Mouse (Mus musculus) embryonic facial prominence, embryonic 15.5 days (tissue): ENCODE data around the gene Ep400. TPM values are rescaled to one million over a fixed set of nuclear protein-coding genes. Genes with fewer than 3 reads are reported as not detected.
A peak's percentile ranks its signal among the peaks of the same experiment; 100 is the strongest.

Experiments used
- ATAC-seq: fragments of 200-750 bp; cut with Nextera tagmentation; 2 replicates; pipeline ENCODE4 v1.8.0; 2017; ENCODE audit warnings: low read depth, moderate TSS enrichment; ENCODE audit not compliant: insufficient number of reproducible peaks, low FRiP score, low TSS enrichment
- H3K27ac ChIP-seq: fragments of 300-500 bp; sonication (generic); replicated peaks from 2 replicates; pipeline ENCODE4 v1.5.1; 2015; ENCODE audit warnings: mild to moderate bottlenecking, inconsistent platforms
- H3K27me3 ChIP-seq: fragments of 300-500 bp; sonication (generic); 2 replicates; pipeline ENCODE4 v1.6.1; 2015; ENCODE audit warnings: inconsistent platforms
- H3K36me3 ChIP-seq: fragments of 300-500 bp; sonication (generic); 2 replicates; pipeline ENCODE4 v1.6.1; 2015; ENCODE audit warnings: mild to moderate bottlenecking, inconsistent platforms
- H3K4me1 ChIP-seq: fragments of 300-500 bp; sonication (generic); 2 replicates; pipeline ENCODE4 v1.6.1; 2015; ENCODE audit warnings: inconsistent platforms
- H3K4me2 ChIP-seq: fragments of 300-500 bp; sonication (generic); replicated peaks from 2 replicates; pipeline ENCODE4 v1.6.1; 2015; ENCODE audit warnings: mild to moderate bottlenecking, inconsistent platforms
- H3K4me3 ChIP-seq: fragments of 300-500 bp; sonication (generic); replicated peaks from 2 replicates; pipeline ENCODE4 v1.5.1; 2015; ENCODE audit warnings: mild to moderate bottlenecking, inconsistent platforms
- H3K9ac ChIP-seq: fragments of 300-500 bp; sonication (generic); 2 replicates; pipeline ENCODE4 v1.6.1; 2015; ENCODE audit warnings: inconsistent platforms
- H3K9me3 ChIP-seq: fragments of 300-500 bp; sonication (generic); replicated peaks from 2 replicates; pipeline ENCODE4 v1.6.1; 2016; ENCODE audit warnings: inconsistent platforms
- WGBS: fragments of 180-500 bp; shearing (Covaris S2); methylation state at CpG from one replicate; pipeline ENCODE4 v1.1.7; 2015; 5-methylcytosine and 5-hydroxymethylcytosine counted together
- polyA plus RNA-seq: library from polyadenylated mRNA; unstranded; fragments of >200 nt; fragmentation: Nextera tagmentation; extraction: Ambion mirVana; gene quantifications from 2 replicates; pipeline ENCODE4 v1.2.1, GENCODE M21; 2015

Gene Ep400
- polyA plus RNA-seq, 1 experiment from 2014 or later: 51.6 TPM

DNA sequence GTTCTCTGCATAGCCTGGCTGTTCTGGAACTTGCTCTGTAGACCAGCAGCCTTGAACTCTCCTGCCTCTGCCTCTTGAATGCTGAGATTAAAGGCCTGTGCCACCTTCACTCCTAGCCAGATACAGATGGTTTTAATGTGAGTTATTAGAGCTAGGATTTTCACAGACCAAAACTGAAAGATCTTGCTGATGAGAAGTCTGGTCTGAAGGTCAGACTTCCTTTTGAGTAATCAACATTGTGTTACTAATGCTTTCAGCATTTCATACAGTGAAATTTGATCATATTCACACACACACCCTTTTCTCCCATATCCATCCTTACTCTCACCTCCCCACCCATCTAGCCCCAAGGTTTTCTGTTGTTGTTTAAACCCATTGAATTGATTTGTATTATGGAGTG, 110.8 kb downstream of the Ep400 start:
- H3K27ac ChIP-seq: no peak overlapping the region
- no peak overlapping the region for H3K4me3 ChIP-seq
- H3K9ac ChIP-seq: no peak overlapping the region
- H3K36me3 ChIP-seq: peaks cover 76% of the 10 kb centered on the region
- H3K27me3 ChIP-seq: no peaks in the 10 kb centered on the region
- H3K9me3 ChIP-seq: no peaks in the 10 kb centered on the region
- H3K4me1 ChIP-seq: 0 out of 2 replicates have a peak, but pooled peaks cover under 1% of the 10 kb centered on the region
- H3K4me2 ChIP-seq: no peak overlapping the region
- ATAC-seq: no peak

DNA sequence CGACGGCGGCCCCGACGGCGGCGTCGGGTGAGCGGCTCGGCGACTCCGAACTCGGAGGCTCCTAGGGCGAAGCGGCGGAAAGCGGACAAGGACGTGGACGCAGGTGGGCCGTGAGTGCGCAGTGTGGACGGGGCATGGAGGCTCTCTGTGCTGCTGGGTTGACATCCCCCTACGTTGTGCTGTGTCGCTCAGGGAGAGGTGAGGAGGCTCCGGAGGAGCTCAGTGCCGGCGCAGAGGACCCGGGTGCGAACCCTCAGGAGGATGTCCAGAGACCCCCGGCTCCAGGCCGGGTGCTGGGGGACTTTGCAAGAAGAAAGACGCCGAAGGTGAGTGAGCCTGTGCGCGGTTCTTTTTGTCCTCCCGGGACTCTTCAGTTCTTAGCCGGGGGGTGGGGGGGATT, 116.8 kb downstream of the Ep400 start:
- Histone ChIP-seq H3K4me1 (peaks cover 17% of the 10 kb centered on the region), H3K4me3 (peak overlapping the region; percentile 91), H3K4me2 (peak overlapping the region; percentile 91), H3K9me3 (no peaks in the 10 kb centered on the region), H3K36me3 (peaks cover 74% of the 10 kb centered on the region), H3K27me3 (no peaks in the 10 kb centered on the region), H3K27ac (0 out of 2 replicates have a peak overlapping the region, but pooled peaks have one; percentile 34), H3K9ac (peak overlapping the region; percentile 83)
- peak; percentile 52; the same call in 1 of the 2 replicates for ATAC-seq
- WGBS: 1% methylated on average over 37 of the region's 37 CpGs

DNA sequence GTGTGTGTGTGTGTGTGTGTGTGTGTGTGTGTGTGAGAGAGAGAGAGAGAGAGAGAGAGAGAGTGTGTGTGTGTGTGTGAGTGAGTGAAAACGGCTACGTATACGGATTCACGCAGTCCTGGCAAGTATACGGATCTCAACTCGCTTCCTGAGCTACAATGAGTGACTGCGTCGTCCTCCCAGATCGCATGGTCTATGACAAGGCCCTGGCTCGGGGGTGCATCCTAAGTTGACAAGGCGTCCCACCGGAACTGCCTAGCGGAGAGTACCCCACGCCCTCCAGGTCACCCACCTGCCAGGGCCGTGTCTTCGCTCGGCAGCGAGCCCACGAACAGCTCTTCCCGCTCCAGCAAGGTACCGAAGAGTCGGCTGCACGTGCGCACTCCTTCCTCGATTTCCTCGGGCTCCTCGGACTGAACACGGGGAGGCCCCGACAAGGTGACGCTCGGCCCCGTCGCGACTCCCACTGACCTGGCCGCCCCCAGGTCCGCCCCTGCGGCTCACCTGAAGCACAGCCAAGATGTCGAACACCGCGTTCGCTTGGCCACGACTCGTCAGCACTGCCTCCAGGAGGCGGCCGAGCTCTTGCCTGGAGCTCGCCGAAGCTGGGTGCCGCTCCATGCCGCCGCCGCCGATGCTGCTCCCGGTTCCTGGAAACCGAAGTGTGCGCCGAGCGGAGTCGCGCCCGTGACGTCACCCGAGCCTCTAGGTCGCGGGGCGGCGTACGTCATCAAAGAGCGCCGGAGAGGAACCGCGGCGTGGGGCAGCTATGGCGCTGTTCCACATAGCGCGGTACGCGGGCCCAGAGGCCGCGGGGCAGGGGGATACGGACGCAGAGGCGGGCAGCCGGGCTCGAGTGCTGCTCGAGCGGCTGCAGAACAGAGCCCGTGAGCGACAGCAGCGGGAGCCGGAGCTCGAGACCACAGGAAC, 117.5 kb downstream of the Ep400 start, which contains the start of the genes Noc4l and Ddx51:
TSS of gene Noc4l (minus strand) at position 699 of the 930 bp plus-strand sequence.
TSS of gene Ddx51 (plus strand) at position 733 of the 930 bp plus-strand sequence.
- peak within 1 kb of the TSS; percentile 49 for H3K27ac ChIP-seq
- WGBS: under 1% methylated on average over 91 of the region's 91 CpGs

DNA sequence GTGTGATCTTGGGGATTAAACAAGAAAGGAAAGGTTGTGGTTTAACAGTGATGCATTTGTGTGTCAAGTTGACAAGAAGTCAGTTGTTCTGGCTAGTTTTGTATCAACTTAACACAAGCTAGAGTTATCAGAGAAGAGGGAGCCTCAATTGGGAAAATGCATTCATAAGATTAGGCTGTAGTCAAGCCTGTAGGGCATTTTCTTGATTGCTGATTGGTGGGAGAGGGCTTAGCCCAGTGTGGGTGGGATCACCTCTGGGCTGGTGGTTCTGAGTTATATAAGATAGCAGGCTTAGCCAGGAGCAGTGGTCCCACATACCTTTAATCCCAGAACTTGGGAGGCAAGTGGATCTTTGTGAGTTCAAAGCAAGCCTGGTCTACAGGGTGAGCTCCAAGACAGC, 124.1 kb downstream of the Ep400 start:
- Histone ChIP-seq H3K4me1 (no peaks in the 10 kb centered on the region), H3K9ac (no peak overlapping the region), H3K27ac (no peak overlapping the region), H3K27me3 (no peaks in the 10 kb centered on the region), H3K9me3 (no peaks in the 10 kb centered on the region), H3K4me2 (no peak overlapping the region), H3K4me3 (no peak overlapping the region), H3K36me3 (peaks cover 59% of the 10 kb centered on the region)
- ATAC-seq: no peak

More for the DNA sequence above, 117.5 kb downstream of the Ep400 start, which contains the start of the genes Noc4l and Ddx51:
- H3K9ac ChIP-seq: peak within 1 kb of the TSS; percentile 83
- peak; percentile 75 for ATAC-seq
- peak within 1 kb of the TSS; percentile 91 for H3K4me2 ChIP-seq
- peak within 1 kb of the TSS; percentile 91 for H3K4me3 ChIP-seq
- H3K9me3 ChIP-seq: no peaks in the 10 kb centered on the region
- H3K4me1 ChIP-seq: peaks cover 17% of the 10 kb centered on the region
- H3K36me3 ChIP-seq: peaks cover 74% of the 10 kb centered on the region
- no peaks in the 10 kb centered on the region for H3K27me3 ChIP-seq

DNA sequence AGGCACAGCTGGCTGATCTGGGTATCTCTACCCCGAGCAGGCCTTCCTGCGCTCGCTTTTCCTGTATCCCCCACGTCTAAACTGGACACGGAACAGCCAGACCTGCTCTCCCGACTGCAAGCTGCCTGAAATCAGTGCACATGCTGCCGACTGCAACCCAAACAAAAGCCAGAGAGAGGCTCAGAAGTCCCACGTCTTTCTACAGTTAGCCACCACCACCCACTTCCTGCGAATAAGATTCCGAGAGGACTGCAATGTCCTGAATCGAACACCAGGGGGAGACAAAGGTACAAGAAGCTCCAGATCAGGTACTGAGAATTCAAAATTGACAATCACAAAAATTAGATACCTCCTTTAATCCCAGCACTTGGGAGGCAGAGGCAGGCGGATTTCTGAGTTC, 131.1 kb downstream of the Ep400 start:
- no peaks in the 10 kb centered on the region for H3K36me3 ChIP-seq
- no peaks in the 10 kb centered on the region for H3K27me3 ChIP-seq
- H3K9ac ChIP-seq: no peak overlapping the region
- no peak for ATAC-seq
- H3K27ac ChIP-seq: no peak overlapping the region
- no peaks in the 10 kb centered on the region for H3K9me3 ChIP-seq
- peak overlapping the region; percentile 41 for H3K4me2 ChIP-seq
- no peak overlapping the region for H3K4me3 ChIP-seq
- H3K4me1 ChIP-seq: 0 out of 2 replicates have a peak, but pooled peaks cover 2% of the 10 kb centered on the region
- 23% methylated on average over 12 of the region's 12 CpGs for WGBS

DNA sequence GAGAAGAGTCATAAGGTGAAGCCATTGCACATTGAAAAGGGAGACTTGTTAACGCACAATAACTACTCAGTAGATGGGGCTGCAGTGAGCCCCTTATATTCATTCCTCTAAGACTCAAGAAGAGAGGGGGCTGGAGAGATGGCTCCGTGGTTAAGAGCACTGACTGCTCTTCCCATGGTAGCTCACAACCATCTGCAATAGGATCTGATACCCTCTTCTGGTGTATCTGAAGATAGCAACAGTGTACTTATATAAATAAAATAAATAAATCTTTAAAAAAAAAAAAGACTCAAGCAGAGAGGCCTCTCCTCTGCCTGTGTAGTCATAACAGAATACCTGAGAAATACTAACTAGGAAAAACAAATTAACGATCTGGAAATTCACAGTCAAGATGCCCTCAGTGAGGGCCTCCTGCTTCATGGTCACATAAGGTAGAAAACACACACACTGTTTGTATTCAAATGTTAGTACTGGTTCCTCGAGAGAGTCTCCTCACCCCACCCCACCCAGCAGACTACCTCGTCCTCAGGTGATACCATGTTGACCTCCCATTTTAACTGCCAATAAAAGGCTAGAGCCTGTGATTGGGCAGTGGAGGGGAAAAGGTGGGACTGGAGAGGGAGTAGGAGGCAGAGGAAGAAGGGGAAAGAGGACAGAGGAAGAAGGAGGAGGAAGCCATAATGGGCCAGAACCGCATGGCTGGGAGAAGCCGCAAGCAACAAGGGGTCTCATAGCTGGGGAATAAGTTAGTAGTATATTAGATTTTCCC, 132.0 kb downstream of the Ep400 start:
- H3K4me2 ChIP-seq: no peak overlapping the region
- H3K9me3 ChIP-seq: no peaks in the 10 kb centered on the region
- H3K4me1 ChIP-seq: 0 out of 2 replicates have a peak, but pooled peaks cover 2% of the 10 kb centered on the region
- H3K4me3 ChIP-seq: no peak overlapping the region
- no peak for ATAC-seq
- H3K36me3 ChIP-seq: no peaks in the 10 kb centered on the region
- no peak overlapping the region for H3K27ac ChIP-seq
- 71% methylated on average over 7 of the region's 7 CpGs for WGBS
- no peaks in the 10 kb centered on the region for H3K27me3 ChIP-seq
- H3K9ac ChIP-seq: no peak overlapping the region

DNA sequence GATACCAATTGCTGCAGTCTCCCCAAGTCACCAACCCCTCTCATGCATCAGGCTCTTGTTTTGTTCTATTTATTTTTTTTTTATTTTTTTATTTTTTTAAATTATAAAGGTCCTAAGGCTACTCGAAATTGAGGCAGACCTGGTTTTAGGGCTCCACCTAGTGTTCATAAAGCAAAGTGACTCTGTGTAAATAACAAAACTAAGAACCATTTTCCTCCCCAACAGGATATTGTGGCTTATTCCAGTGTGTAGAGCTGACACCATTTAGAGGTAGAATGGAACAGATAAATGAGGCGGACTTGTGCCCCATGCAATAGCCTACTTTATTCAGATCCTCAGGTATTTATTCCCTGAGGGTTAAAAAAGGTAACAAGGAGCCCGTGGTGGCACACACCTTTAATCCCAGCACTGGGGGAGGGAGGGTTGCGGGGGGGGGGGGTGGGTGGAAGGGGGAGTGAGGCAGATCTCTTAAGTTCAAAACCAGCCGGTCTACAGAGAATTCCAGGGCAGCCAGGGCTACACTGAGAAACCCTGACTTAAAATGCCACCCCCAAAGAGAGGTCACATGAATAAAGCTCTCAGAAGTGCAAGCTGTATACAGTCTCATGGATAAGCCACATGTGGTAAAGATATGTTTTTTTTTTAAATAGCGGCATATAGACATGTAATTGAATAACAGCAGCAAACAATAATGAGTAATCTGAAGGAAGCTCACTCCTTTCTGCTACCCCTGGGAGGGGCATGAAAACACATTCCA, 134.4 kb downstream of the Ep400 start:
- Histone ChIP-seq H3K4me2 (no peak overlapping the region), H3K36me3 (no peaks in the 10 kb centered on the region), H3K4me3 (no peak overlapping the region), H3K27ac (no peak overlapping the region), H3K9ac (no peak overlapping the region), H3K27me3 (no peaks in the 10 kb centered on the region), H3K9me3 (no peaks in the 10 kb centered on the region), H3K4me1 (0 out of 2 replicates have a peak, but pooled peaks cover 2% of the 10 kb centered on the region)
- WGBS: 31% methylated on average over 6 of the region's 6 CpGs
- no peak for ATAC-seq

DNA sequence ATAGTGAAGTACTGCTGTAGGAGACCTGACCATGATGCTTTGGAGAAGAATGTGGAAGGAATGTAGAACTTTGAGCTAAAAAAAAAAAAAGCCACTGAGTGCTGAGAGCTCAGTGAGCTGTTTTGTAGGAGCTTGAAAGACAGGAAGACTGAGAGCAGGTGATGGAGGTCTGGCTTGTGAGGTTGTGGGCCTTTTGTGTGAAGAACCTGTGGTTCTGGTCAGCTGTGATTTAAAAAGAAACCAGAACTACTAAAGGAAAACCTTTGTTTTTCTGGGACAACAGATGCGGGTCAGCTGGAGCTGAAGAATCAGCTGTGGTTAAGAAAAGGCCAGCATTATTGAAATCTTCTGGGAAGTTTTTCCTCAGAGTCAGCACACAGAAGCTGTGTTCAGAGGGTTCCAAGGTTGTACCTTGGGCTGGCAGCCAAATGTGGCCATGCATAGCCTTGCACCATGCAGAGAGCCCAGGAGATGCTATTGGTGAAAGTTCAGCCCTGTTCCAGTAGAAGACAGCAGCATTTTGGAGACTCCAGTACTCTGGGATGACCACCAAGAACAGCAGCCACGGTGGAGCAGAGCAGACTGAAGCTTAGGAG, 140.9 kb downstream of the Ep400 start:
- Histone ChIP-seq H3K27me3 (0 out of 2 replicates have a peak, but pooled peaks cover 3% of the 10 kb centered on the region), H3K4me1 (peaks cover 5% of the 10 kb centered on the region; the same call in 1 of the 2 replicates), H3K9ac (no peak overlapping the region), H3K4me2 (no peak overlapping the region), H3K4me3 (no peak overlapping the region), H3K9me3 (no peaks in the 10 kb centered on the region), H3K27ac (no peak overlapping the region), H3K36me3 (no peaks in the 10 kb centered on the region)
- no peak for ATAC-seq
- WGBS: 57% methylated on average over 2 of the region's 2 CpGs

DNA sequence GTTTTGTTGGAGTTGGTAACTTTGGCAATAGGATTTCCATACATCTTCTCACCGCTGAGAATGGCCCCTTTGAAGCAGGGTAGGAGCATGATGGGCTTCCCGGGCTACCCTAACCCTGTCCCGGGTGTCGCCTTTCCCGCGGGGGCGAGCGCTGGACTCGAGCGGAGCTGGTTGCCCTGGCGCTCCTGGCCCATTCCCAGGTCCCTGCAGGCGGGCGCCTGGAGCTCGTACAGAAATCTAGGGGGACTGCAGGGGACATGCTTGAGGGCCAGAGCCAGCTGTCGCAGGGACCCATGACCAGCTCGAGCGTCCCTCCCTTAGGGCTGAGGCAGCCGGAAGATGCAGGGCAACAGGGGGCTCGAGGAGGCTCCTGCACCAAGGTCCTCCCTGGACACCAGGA, 142.4 kb downstream of the Ep400 start:
- H3K9ac ChIP-seq: no peak overlapping the region
- H3K4me2 ChIP-seq: peak overlapping the region; percentile 22
- WGBS: 26% methylated on average over 19 of the region's 19 CpGs
- H3K36me3 ChIP-seq: no peaks in the 10 kb centered on the region
- 0 out of 2 replicates have a peak, but pooled peaks cover 3% of the 10 kb centered on the region for H3K27me3 ChIP-seq
- H3K4me3 ChIP-seq: no peak overlapping the region
- H3K27ac ChIP-seq: no peak overlapping the region
- no peak for ATAC-seq
- no peaks in the 10 kb centered on the region for H3K9me3 ChIP-seq
- H3K4me1 ChIP-seq: peaks cover 5% of the 10 kb centered on the region; the same call in 1 of the 2 replicates

DNA sequence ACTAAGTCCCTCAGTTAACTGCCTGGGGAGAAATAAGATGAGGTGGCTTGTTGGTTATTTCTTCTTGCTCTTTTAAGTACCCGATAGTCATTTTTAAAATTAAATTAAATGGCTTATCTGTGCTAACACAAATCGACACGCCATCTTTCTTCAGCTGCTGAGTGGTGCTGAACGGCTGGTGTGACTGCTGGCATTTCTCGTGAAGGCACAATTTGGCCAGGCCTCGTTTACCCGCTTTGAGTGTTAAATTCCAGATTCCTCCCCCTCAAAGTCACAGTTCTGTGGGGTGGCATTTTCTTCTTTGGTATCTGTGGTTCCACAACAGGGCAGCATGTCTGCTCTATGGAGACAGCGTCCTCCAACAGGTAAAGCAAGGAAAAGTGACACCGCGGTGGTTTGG, 143.2 kb downstream of the Ep400 start:
- H3K4me1 ChIP-seq: peaks cover 5% of the 10 kb centered on the region; the same call in 1 of the 2 replicates
- no peak for ATAC-seq
- H3K36me3 ChIP-seq: no peaks in the 10 kb centered on the region
- H3K9me3 ChIP-seq: no peaks in the 10 kb centered on the region
- H3K27ac ChIP-seq: no peak overlapping the region
- 0 out of 2 replicates have a peak, but pooled peaks cover 3% of the 10 kb centered on the region for H3K27me3 ChIP-seq
- H3K9ac ChIP-seq: no peak overlapping the region
- H3K4me3 ChIP-seq: no peak overlapping the region
- 67% methylated on average over 10 of the region's 10 CpGs for WGBS
- no peak overlapping the region for H3K4me2 ChIP-seq
